Mouse (Mus musculus): ENCODE results near the gene Hils1. TPM values are rescaled to one million over a fixed set of nuclear protein-coding genes. Genes with fewer than 3 reads are reported as not detected.

The Hils1 gene
- polyA plus RNA-seq, 1 experiment from 2014 or later = not detected

- Histone ChIP-seq H3K27ac (ENCODE audit: low read depth, low read length) (peak overlapping the region; percentile 79), H3K9ac (ENCODE audit: low read length) (peak overlapping the region; percentile 82), H3K4me1 (ENCODE audit: control insufficient read depth, insufficient read depth, low read length) (peaks cover 43% of the 10 kb centered on the region), H3K27me3 (ENCODE audit: control insufficient read depth, insufficient read depth, low read length) (no peaks in the 10 kb centered on the region; the same call in 1 of the 2 replicates), H3K4me3 (ENCODE audit: low read depth, low read length) (peak overlapping the region; percentile 53), H3K9me3 (ENCODE audit: control insufficient read depth, low read length) (no peaks in the 10 kb centered on the region), H3K4me2 (peak overlapping the region; percentile 98), H3K36me3 (ENCODE audit: control insufficient read depth, insufficient read depth, low read length) (no peaks in the 10 kb centered on the region)
- no peak for ATAC-seq (ENCODE audit: low FRiP score)
- WGBS = 18% methylated on average over 10 of the region's 10 CpGs
- peak; percentile 92 for DNase-seq (ENCODE audit: low spot score, missing footprints)
Observed at GRCm38 (mm10) chr11:94988780-94989561, 21.6 kb downstream of the Hils1 start.

- H3K27ac ChIP-seq (ENCODE audit: low read depth, low read length) = peak overlapping the region; percentile 79
- no peaks in the 10 kb centered on the region for H3K9me3 ChIP-seq (ENCODE audit: control insufficient read depth, low read length)
- H3K4me3 ChIP-seq (ENCODE audit: low read depth, low read length) = peak overlapping the region; percentile 53
- H3K4me1 ChIP-seq (ENCODE audit: control insufficient read depth, insufficient read depth, low read length) = peaks cover 50% of the 10 kb centered on the region
- peak overlapping the region; percentile 98 for H3K4me2 ChIP-seq
- H3K27me3 ChIP-seq (ENCODE audit: control insufficient read depth, insufficient read depth, low read length) = no peaks in the 10 kb centered on the region; the same call in 1 of the 2 replicates
- DNase-seq (ENCODE audit: low spot score, missing footprints) = peak; percentile 99
- peak overlapping the region; percentile 82 for H3K9ac ChIP-seq (ENCODE audit: low read length)
- WGBS = under 1% methylated on average over 12 of the region's 12 CpGs
- no peaks in the 10 kb centered on the region for H3K36me3 ChIP-seq (ENCODE audit: control insufficient read depth, insufficient read depth, low read length)
- ATAC-seq (ENCODE audit: low FRiP score) = peak; percentile 62
Observed at GRCm38 (mm10) chr11:94989562-94990017, 22.2 kb downstream of the Hils1 start.

GRCm38 (mm10) chr11:94990102-94990748 is 22.8 kb downstream of the Hils1 start:
- peaks cover 56% of the 10 kb centered on the region for H3K4me1 ChIP-seq (ENCODE audit: control insufficient read depth, insufficient read depth, low read length)
- peak overlapping the region; percentile 98 for H3K4me2 ChIP-seq
- no peak for DNase-seq (ENCODE audit: low spot score, missing footprints)
- H3K27me3 ChIP-seq (ENCODE audit: control insufficient read depth, insufficient read depth, low read length) = no peaks in the 10 kb centered on the region; the same call in 1 of the 2 replicates
- WGBS = 45% methylated on average over 6 of the region's 6 CpGs
- H3K9ac ChIP-seq (ENCODE audit: low read length) = peak overlapping the region; percentile 97
- H3K4me3 ChIP-seq (ENCODE audit: low read depth, low read length) = peak overlapping the region; percentile 89
- H3K9me3 ChIP-seq (ENCODE audit: control insufficient read depth, low read length) = no peaks in the 10 kb centered on the region
- 0 out of 2 replicates have a peak, but pooled peaks cover under 1% of the 10 kb centered on the region for H3K36me3 ChIP-seq (ENCODE audit: control insufficient read depth, insufficient read depth, low read length)
- ATAC-seq (ENCODE audit: low FRiP score) = no peak
- H3K27ac ChIP-seq (ENCODE audit: low read depth, low read length) = peak overlapping the region; percentile 80

- H3K4me1 ChIP-seq (ENCODE audit: control insufficient read depth, insufficient read depth, low read length) = peaks cover 63% of the 10 kb centered on the region
- ATAC-seq (ENCODE audit: low FRiP score) = peak; percentile 87
- WGBS = under 1% methylated on average over 55 of the region's 69 CpGs
Observed at GRCm38 (mm10) chr11:94990749-94991577, 23.6 kb downstream of the Hils1 start, which contains the start of gene Ppp1r9b. Gene Ppp1r9b (plus strand): TSS chr11:94991035.

GRCm38 (mm10) chr11:94991641-94992479 is 24.5 kb downstream of the Hils1 start:
- under 1% methylated on average over 98 of the region's 99 CpGs for WGBS
- H3K36me3 ChIP-seq (ENCODE audit: control insufficient read depth, insufficient read depth, low read length) = peaks cover 9% of the 10 kb centered on the region; the same call in 1 of the 2 replicates
- DNase-seq (ENCODE audit: low spot score, missing footprints) (peak; percentile 92), ATAC-seq (ENCODE audit: low FRiP score) (peak; percentile 35; the same call in 1 of the 2 replicates)
- H3K9ac ChIP-seq (ENCODE audit: low read length) = peak overlapping the region; percentile 97
- H3K27me3 ChIP-seq (ENCODE audit: control insufficient read depth, insufficient read depth, low read length) = no peaks in the 10 kb centered on the region; the same call in 1 of the 2 replicates
- H3K27ac ChIP-seq (ENCODE audit: low read depth, low read length) = peak overlapping the region; percentile 40; the same call in 1 of the 2 replicates
- H3K4me2 ChIP-seq = peak overlapping the region; percentile 98
- peak overlapping the region; percentile 89 for H3K4me3 ChIP-seq (ENCODE audit: low read depth, low read length)
- H3K9me3 ChIP-seq (ENCODE audit: control insufficient read depth, low read length) = no peaks in the 10 kb centered on the region
- H3K4me1 ChIP-seq (ENCODE audit: control insufficient read depth, insufficient read depth, low read length) = peaks cover 63% of the 10 kb centered on the region

More at GRCm38 (mm10) chr11:94990749-94991577, 23.6 kb downstream of the Hils1 start, which contains the start of gene Ppp1r9b:
- peak; percentile 99 for DNase-seq (ENCODE audit: low spot score, missing footprints)
- Histone ChIP-seq H3K36me3 (ENCODE audit: control insufficient read depth, insufficient read depth, low read length) (0 out of 2 replicates have a peak, but pooled peaks cover 2% of the 10 kb centered on the region), H3K27me3 (ENCODE audit: control insufficient read depth, insufficient read depth, low read length) (no peaks in the 10 kb centered on the region; the same call in 1 of the 2 replicates), H3K4me3 (ENCODE audit: low read depth, low read length) (peak within 1 kb of the TSS; percentile 89), H3K9me3 (ENCODE audit: control insufficient read depth, low read length) (no peaks in the 10 kb centered on the region), H3K9ac (ENCODE audit: low read length) (peak within 1 kb of the TSS; percentile 97), H3K4me2 (peak within 1 kb of the TSS; percentile 98), H3K27ac (ENCODE audit: low read depth, low read length) (peak within 1 kb of the TSS; percentile 80)

GRCm38 (mm10) chr11:94992480-94992753 is 25.0 kb downstream of the Hils1 start:
- H3K9ac ChIP-seq (ENCODE audit: low read length) = peak overlapping the region; percentile 97
- H3K27me3 ChIP-seq (ENCODE audit: control insufficient read depth, insufficient read depth, low read length) = no peaks in the 10 kb centered on the region; the same call in 1 of the 2 replicates
- H3K4me1 ChIP-seq (ENCODE audit: control insufficient read depth, insufficient read depth, low read length) = peaks cover 57% of the 10 kb centered on the region
- H3K27ac ChIP-seq (ENCODE audit: low read depth, low read length) = no peak overlapping the region
- 1% methylated on average over 18 of the region's 20 CpGs for WGBS
- no peak for ATAC-seq (ENCODE audit: low FRiP score)
- no peaks in the 10 kb centered on the region for H3K9me3 ChIP-seq (ENCODE audit: control insufficient read depth, low read length)
- no peak for DNase-seq (ENCODE audit: low spot score, missing footprints)
- H3K36me3 ChIP-seq (ENCODE audit: control insufficient read depth, insufficient read depth, low read length) = peaks cover 9% of the 10 kb centered on the region; the same call in 1 of the 2 replicates
- peak overlapping the region; percentile 98 for H3K4me2 ChIP-seq
- H3K4me3 ChIP-seq (ENCODE audit: low read depth, low read length) = peak overlapping the region; percentile 89

GRCm38 (mm10) chr11:94992754-94993606 is 25.6 kb downstream of the Hils1 start:
- no peak overlapping the region for H3K27ac ChIP-seq (ENCODE audit: low read depth, low read length)
- DNase-seq (ENCODE audit: low spot score, missing footprints) = peak; percentile 86

More at GRCm38 (mm10) chr11:94992754-94993606, 25.6 kb downstream of the Hils1 start:
- Histone ChIP-seq H3K9me3 (ENCODE audit: control insufficient read depth, low read length) (no peaks in the 10 kb centered on the region), H3K9ac (ENCODE audit: low read length) (peak overlapping the region; percentile 97), H3K4me3 (ENCODE audit: low read depth, low read length) (peak overlapping the region; percentile 89), H3K4me1 (ENCODE audit: control insufficient read depth, insufficient read depth, low read length) (peaks cover 55% of the 10 kb centered on the region), H3K27me3 (ENCODE audit: control insufficient read depth, insufficient read depth, low read length) (no peaks in the 10 kb centered on the region; the same call in 1 of the 2 replicates), H3K4me2 (peak overlapping the region; percentile 98), H3K36me3 (ENCODE audit: control insufficient read depth, insufficient read depth, low read length) (peaks cover 13% of the 10 kb centered on the region; the same call in 1 of the 2 replicates)
- no peak for ATAC-seq (ENCODE audit: low FRiP score)
- WGBS = 2% methylated on average over 22 of the region's 22 CpGs
